Mouse (Mus musculus): ENCODE data around the gene Cflar.

DNA sequence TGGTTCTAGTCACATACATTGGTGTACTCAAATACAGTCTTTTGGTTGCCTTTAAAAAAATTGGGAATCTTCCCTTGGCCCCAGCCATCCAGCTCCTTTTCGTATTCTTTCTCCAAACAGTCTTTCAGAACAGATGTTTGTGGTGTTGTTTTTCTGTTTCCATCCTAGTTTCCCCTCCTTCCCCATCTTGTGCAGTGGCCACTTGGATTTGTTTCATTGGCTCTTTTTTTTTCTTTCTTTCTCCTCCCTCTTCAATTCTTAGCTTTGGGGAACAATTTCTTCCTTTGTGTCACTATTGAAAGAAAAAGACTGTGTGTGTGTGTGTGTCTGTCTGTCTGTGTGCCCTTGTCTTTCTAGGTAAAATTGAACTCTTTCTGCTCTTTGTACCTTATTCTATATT, 3.1 kb downstream of the Cflar start:
- TF ChIP-seq POLR2A (IDR thresholded peaks at IDR 0.05; ENCODE audit: extremely low read depth, insufficient read depth, low read length), result no peak
- no peak for TF ChIP-seq CTCF (IDR thresholded peaks at IDR 0.05; ENCODE audit: low read depth, low read length)
